Mouse (Mus musculus): ENCODE data around the gene Gm3435.
"Not testable (repeated sequence)": the region's sequence is repeated elsewhere in the genome, so short reads cannot be mapped to it uniquely, and the experiment has no call there.

The Gm3435 gene

DNA sequence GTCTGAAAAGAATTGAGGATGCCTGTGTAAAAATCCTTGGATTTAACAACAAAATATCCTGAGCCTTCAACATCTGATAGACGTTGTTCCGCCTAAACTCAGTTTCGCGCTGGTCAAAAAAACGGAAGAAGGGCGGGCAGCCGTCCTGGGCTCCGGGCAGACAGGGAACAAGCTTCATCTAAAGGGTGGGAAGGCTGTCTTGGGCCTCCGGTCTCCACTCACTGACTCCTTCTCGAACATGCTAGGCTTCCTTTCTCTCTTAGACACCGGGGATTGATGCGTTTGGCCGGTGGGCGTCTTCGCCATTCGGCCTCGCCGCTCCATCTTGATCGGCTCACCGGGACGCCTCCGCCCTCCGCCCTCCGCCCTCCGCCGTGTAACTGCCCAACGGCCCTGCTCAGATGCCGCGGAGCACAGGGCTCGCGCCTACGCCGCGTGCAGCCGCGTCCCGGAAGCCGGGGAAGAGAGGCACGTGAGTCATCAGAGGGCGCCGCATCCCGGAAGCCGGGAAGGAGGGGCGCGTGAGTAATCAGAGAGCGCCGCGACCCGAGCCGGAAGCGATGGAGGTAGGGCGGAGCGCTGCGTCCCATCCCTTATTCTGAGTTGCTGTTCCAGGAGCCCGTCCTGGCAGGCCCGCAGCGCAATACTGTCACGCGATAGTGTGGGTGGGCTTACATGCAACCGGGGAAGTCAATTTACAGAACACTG lies at the start of gene Gm3435:
Gene Gm3435, plus strand, starts transcription at position 471 of the 708 bp plus-strand sequence.
- DNase-seq (ENCODE audit: low spot score in 2 of 2): not testable (repeated sequence)

DNA sequence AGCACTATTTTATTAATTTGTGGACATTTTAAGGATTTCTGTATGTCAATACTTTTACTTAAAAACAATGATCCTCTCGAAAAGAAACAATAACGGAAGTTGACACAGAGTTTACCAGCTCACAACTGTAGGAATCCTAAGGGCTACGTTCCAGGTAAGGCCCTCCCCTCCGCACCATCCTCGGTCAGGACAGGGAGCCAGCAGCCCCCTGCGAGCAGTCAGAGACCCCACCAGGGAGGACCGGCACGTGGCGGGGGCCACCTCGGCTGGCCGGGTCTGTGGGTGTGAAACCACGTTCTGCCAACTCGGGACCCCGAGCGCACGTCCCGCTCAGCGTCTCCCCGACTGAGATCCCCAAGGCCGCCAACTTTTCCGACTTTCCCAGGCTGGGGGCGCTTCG lies 49.5 kb upstream of the Gm3435 start:
- peak; percentile 10 to 11 for DNase-seq (ENCODE audit: low spot score in 2 of 2)

DNA sequence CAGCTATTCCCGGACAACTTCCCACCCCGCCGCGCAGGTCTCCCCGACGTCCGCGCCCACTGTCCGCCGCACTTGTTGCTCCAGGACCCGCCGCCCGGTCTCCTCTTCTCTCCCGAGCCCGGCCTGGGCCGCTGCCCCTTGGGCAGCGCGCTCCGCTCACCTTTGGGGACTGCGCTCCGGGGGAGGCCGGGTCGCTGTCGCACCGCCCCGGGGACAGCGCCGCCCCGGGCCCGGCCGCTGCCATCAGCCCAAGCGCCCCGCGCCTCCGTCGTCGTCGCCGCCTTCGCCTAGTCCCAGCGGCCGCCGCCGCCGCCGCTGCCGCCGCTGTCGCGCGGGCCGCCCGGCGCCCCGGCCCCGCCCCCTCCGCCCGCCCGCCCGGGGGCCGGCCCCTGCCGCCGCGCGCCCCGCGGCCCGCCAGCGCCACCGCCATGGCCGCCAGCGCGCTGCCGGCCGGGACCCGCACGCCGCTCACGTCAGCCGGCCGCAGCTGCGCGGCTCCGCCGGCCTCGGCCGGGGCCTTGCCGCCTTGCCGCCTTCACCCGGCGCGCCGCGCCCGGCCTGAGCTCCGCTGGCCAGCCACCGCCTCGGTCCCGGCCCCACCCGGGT lies 48.9 kb upstream of the Gm3435 start, which contains the start of gene Phf10:
Gene Phf10, minus strand, starts transcription at position 323 of the 606 bp plus-strand sequence.
- peak; percentile 31 to 34 for DNase-seq (ENCODE audit: low spot score in 2 of 2)

DNA sequence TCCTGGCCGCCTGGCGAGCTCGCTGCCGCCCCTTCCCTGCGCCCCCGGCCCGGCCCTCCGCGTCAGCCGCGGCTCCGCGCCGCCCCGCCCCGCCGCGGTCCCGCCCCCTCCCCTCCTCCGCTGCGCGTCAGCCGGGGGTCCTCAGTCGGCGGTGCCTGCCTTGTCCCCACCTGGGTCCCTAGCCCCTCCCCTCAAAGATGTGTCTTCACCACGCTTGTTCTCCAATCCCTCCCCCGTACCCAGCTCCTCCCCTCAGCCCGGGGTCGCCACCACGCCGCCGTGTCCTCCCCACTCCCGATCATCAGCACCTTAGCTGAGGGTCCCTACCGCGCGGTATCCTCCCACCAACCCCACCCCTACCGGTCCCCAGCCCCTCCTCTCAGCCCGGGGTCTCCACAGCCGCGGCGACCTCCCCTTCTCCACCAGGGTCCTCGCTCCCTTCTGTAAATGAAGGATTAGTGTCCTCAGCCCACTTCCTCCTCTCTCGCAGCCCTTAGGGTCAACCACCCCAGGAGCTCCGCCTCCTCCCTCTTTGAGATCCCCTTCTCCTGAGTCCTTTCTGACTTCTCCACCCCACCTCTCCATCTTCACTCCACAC lies 48.3 kb upstream of the Gm3435 start:
- DNase-seq (ENCODE audit: low spot score in 2 of 2): not testable (repeated sequence)

DNA sequence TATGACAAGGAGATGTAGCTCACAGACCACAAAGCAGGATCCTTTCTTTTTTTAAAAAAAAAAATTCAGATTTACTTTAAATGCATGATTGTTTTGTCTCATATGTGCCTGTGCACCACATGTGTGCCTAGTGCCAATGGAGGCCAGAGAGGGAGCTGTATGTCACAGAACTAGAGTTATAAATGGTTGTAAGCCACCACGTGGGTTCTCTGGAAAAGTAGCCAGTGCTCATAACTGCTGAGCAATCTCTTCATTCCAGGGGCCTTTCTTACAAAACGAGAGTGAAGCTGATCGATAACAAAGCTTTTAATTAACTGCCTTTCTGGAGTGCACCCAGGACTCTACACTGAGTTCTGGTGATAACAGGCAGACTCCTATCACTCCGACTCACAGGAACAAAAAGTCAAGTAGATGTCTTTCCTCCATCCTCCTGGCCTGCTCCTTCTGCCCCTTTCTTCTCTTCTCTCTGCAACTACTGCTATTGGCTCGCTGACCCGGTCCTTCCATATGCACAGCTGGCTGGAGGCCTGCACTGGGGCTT lies 41.5 kb upstream of the Gm3435 start:
- not testable (repeated sequence) for DNase-seq (ENCODE audit: low spot score in 2 of 2)

DNA sequence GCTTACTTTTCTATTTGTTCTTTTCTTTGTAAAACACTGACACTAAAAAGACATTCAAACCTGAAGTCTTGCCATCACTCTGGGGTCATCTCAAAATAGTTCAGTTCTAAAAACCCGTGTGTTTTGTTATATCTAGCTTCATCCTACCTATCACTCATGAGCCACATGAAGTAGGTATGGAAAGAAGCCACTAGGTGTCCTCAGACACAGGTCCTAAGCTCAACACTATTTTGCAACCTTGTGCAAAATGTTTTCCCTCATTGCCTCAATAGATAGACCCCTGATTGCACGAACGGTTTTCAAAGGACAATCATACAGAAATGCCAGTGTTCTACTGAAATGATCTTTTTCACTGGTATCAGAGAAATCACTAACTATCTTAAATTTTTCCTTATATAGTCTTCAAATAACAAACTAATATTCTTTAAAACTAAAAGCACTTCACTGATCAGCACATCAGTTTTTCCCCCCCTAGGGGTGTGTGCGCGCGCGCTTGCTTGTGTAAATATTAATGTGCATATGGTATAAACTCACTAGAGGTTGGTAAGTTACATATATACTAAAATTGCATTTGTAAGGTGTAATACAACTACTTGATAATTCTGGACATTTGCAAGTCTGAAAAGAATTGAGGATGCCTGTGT lies 32.1 kb upstream of the Gm3435 start:
- DNase-seq (ENCODE audit: low spot score in 2 of 2): not testable (repeated sequence)

DNA sequence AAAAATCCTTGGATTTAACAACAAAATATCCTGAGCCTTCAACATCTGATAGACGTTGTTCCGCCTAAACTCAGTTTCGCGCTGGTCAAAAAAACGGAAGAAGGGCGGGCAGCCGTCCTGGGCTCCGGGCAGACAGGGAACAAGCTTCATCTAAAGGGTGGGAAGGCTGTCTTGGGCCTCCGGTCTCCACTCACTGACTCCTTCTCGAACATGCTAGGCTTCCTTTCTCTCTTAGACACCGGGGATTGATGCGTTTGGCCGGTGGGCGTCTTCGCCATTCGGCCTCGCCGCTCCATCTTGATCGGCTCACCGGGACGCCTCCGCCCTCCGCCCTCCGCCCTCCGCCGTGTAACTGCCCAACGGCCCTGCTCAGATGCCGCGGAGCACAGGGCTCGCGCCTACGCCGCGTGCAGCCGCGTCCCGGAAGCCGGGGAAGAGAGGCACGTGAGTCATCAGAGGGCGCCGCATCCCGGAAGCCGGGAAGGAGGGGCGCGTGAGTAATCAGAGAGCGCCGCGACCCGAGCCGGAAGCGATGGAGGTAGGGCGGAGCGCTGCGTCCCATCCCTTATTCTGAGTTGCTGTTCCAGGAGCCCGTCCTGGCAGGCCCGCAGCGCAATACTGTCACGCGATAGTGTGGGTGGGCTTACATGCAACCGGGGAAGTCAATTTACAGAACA lies 31.5 kb upstream of the Gm3435 start, which contains the start of the genes 9030025P20Rik and Gm3417:
Gene 9030025P20Rik, plus strand, starts transcription at position 107 of the 677 bp plus-strand sequence.
Gene Gm3417, minus strand, starts transcription at position 429 of the 677 bp plus-strand sequence.
- not testable (repeated sequence) for DNase-seq (ENCODE audit: low spot score in 2 of 2)

DNA sequence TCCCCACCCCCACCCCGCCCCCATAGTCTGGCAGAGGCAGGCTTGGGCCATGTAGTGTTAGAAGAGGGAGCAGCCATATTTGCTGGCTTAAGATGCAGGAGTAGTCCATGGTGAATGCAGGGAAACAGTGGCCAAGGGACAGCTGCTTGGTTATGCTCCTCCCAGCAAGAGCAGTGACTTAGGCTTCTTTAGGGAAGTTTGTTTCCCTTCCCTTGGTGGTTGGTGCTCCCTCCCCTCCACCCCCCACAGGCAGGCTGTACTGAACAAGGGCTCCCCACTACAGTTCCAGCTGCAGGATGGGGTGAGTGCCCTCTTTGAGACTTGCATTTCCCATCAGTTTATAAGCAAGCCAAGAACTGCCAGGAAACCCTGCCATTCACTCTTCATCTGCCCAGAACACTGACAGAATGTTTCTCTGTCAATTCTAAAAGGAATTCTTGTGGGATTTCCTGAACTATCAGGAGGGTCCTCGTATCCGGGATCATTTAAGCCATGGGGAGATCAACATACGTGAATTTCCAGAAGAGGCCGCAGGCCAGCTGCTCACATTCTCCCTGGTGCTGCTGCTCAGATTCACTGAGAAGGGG lies 19.8 kb upstream of the Gm3435 start:
- DNase-seq (ENCODE audit: low spot score in 2 of 2): not testable (repeated sequence)

DNA sequence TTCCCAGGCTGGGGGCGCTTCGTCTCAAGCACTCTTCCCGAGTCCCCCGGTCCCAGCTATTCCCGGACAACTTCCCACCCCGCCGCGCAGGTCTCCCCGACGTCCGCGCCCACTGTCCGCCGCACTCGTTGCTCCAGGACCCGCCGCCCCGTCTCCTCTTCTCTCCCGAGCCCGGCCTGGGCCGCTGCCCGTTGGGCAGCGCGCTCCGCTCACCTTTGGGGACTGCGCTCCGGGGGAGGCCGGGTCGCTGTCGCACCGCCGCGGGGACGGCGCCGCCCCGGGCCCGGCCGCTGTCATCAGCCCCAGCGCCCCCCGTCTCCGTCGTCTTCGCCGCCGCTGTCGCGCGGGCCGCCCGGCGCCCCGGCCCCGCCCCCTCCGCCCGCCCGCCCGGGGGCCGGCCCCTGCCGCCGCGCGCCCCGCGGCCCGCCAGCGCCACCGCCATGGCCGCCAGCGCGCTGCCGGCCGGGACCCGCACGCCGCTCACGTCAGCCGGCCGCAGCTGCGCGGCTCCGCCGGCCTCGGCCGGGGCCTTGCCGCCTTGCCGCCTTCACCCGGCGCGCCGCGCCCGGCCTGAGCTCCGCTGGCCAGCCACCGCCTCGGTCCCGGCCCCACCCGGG lies 17.3 kb upstream of the Gm3435 start:
- not testable (repeated sequence) for DNase-seq (ENCODE audit: low spot score in 2 of 2)

DNA sequence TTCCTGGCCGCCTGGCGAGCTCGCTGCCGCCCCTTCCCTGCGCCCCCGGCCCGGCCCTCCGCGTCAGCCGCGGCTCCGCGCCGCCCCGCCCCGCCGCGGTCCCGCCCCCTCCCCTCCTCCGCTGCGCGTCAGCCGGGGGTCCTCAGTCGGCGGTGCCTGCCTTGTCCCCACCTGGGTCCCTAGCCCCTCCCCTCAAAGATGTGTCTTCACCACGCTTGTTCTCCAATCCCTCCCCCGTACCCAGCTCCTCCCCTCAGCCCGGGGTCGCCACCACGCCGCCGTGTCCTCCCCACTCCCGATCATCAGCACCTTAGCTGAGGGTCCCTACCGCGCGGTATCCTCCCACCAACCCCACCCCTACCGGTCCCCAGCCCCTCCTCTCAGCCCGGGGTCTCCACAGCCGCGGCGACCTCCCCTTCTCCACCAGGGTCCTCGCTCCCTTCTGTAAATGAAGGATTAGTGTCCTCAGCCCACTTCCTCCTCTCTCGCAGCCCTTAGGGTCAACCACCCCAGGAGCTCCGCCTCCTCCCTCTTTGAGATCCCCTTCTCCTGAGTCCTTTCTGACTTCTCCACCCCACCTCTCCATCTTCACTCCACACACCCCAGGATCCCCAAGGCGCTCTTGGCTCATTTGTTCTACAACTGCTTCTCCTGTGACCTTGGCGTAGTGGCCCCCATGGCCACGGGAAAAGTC lies 16.7 kb upstream of the Gm3435 start:
- not testable (repeated sequence) for DNase-seq (ENCODE audit: low spot score in 2 of 2)

DNA sequence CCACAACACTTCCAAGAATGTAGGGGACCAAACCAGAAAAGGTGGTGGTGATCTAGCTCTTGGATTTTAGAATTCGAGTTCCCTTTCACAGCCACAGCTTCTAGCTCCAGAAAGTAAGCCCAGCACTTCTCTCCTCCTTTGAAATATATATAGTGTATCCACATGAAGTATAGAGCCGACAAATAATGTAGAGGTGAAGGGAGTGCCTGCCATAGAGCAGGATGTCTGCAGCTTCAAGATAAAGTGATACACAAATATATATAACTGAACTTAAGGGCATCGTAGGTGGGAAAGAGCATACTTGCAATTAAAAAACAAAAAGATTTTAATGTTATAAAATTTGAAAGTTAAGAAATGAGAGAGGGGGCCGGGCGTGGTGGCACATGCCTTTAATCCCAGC lies 15.8 kb upstream of the Gm3435 start:
- not testable (repeated sequence) for DNase-seq (ENCODE audit: low spot score in 2 of 2)

DNA sequence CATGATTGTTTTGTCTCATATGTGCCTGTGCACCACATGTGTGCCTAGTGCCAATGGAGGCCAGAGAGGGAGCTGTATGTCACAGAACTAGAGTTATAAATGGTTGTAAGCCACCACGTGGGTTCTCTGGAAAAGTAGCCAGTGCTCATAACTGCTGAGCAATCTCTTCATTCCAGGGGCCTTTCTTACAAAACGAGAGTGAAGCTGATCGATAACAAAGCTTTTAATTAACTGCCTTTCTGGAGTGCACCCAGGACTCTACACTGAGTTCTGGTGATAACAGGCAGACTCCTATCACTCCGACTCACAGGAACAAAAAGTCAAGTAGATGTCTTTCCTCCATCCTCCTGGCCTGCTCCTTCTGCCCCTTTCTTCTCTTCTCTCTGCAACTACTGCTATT lies 9.9 kb upstream of the Gm3435 start:
- not testable (repeated sequence) for DNase-seq (ENCODE audit: low spot score in 2 of 2)

DNA sequence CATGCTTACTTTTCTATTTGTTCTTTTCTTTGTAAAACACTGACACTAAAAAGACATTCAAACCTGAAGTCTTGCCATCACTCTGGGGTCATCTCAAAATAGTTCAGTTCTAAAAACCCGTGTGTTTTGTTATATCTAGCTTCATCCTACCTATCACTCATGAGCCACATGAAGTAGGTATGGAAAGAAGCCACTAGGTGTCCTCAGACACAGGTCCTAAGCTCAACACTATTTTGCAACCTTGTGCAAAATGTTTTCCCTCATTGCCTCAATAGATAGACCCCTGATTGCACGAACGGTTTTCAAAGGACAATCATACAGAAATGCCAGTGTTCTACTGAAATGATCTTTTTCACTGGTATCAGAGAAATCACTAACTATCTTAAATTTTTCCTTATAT lies 888 bp upstream of the Gm3435 start:
- DNase-seq (ENCODE audit: low spot score in 2 of 2): not testable (repeated sequence)

DNA sequence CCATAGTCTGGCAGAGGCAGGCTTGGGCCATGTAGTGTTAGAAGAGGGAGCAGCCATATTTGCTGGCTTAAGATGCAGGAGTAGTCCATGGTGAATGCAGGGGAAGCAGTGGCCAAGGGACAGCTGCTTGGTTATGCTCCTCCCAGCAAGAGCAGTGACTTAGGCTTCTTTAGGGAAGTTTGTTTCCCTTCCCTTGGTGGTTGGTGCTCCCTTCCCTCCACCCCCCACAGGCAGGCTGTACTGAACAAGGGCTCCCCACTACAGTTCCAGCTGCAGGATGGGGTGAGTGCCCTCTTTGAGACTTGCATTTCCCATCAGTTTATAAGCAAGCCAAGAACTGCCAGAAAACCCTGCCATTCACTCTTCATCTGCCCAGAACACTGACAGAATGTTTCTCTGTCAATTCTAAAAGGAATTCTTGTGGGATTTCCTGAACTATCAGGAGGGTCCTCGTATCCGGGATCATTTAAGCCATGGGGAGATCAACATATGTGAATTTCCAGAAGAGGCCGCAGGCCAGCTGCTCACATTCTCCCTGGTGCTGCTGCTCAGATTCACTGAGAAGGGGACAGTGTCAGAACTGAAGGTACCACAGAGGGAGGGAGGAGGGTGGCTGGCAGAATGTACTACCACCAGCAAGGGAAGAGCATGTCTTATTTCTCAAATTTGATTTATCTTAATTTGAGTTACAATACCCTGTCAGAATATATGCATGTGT lies 11.7 kb downstream of the Gm3435 start:
- peak; percentile 19 to 37 for DNase-seq (ENCODE audit: low spot score in 2 of 2)

DNA sequence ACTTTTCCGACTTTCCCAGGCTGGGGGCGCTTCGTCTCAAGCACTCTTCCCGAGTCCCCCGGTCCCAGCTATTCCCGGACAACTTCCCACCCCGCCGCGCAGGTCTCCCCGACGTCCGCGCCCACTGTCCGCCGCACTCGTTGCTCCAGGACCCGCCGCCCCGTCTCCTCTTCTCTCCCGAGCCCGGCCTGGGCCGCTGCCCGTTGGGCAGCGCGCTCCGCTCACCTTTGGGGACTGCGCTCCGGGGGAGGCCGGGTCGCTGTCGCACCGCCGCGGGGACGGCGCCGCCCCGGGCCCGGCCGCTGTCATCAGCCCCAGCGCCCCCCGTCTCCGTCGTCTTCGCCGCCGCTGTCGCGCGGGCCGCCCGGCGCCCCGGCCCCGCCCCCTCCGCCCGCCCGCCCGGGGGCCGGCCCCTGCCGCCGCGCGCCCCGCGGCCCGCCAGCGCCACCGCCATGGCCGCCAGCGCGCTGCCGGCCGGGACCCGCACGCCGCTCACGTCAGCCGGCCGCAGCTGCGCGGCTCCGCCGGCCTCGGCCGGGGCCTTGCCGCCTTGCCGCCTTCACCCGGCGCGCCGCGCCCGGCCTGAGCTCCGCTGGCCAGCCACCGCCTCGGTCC lies 14.0 kb downstream of the Gm3435 start:
- DNase-seq (ENCODE audit: low spot score in 2 of 2): not testable (repeated sequence)

DNA sequence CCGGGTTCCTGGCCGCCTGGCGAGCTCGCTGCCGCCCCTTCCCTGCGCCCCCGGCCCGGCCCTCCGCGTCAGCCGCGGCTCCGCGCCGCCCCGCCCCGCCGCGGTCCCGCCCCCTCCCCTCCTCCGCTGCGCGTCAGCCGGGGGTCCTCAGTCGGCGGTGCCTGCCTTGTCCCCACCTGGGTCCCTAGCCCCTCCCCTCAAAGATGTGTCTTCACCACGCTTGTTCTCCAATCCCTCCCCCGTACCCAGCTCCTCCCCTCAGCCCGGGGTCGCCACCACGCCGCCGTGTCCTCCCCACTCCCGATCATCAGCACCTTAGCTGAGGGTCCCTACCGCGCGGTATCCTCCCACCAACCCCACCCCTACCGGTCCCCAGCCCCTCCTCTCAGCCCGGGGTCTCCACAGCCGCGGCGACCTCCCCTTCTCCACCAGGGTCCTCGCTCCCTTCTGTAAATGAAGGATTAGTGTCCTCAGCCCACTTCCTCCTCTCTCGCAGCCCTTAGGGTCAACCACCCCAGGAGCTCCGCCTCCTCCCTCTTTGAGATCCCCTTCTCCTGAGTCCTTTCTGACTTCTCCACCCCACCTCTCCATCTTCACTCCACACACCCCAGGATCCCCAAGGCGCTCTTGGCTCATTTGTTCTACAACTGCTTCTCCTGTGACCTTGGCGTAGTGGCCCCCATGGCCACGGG lies 14.7 kb downstream of the Gm3435 start:
- not testable (repeated sequence) for DNase-seq (ENCODE audit: low spot score in 2 of 2)

DNA sequence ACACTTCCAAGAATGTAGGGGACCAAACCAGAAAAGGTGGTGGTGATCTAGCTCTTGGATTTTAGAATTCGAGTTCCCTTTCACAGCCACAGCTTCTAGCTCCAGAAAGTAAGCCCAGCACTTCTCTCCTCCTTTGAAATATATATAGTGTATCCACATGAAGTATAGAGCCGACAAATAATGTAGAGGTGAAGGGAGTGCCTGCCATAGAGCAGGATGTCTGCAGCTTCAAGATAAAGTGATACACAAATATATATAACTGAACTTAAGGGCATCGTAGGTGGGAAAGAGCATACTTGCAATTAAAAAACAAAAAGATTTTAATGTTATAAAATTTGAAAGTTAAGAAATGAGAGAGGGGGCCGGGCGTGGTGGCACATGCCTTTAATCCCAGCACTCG lies 15.5 kb downstream of the Gm3435 start:
- DNase-seq (ENCODE audit: low spot score in 2 of 2): not testable (repeated sequence)

DNA sequence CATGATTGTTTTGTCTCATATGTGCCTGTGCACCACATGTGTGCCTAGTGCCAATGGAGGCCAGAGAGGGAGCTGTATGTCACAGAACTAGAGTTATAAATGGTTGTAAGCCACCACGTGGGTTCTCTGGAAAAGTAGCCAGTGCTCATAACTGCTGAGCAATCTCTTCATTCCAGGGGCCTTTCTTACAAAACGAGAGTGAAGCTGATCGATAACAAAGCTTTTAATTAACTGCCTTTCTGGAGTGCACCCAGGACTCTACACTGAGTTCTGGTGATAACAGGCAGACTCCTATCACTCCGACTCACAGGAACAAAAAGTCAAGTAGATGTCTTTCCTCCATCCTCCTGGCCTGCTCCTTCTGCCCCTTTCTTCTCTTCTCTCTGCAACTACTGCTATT lies 21.4 kb downstream of the Gm3435 start:
- not testable (repeated sequence) for DNase-seq (ENCODE audit: low spot score in 2 of 2)
